Mouse (Mus musculus) embryonic facial prominence, embryonic 15.5 days (tissue): Measurements from ENCODE around the gene Fam171a1. TPM values are rescaled to one million over a fixed set of nuclear protein-coding genes. Genes with fewer than 3 reads are reported as not detected.

Experiments
- ATAC-seq: fragments of 200-750 bp; cut with Nextera tagmentation; 2 replicates; pipeline ENCODE4 v1.8.0; 2017; ENCODE audit warnings: low read depth, moderate TSS enrichment; ENCODE audit not compliant: insufficient number of reproducible peaks, low FRiP score, low TSS enrichment
- H3K27ac ChIP-seq: fragments of 300-500 bp; sonication (generic); replicated peaks from 2 replicates; pipeline ENCODE4 v1.5.1; 2015; ENCODE audit warnings: mild to moderate bottlenecking, inconsistent platforms
- H3K27me3 ChIP-seq: fragments of 300-500 bp; sonication (generic); 2 replicates; pipeline ENCODE4 v1.6.1; 2015; ENCODE audit warnings: inconsistent platforms
- H3K36me3 ChIP-seq: fragments of 300-500 bp; sonication (generic); 2 replicates; pipeline ENCODE4 v1.6.1; 2015; ENCODE audit warnings: mild to moderate bottlenecking, inconsistent platforms
- H3K4me1 ChIP-seq: fragments of 300-500 bp; sonication (generic); 2 replicates; pipeline ENCODE4 v1.6.1; 2015; ENCODE audit warnings: inconsistent platforms
- H3K4me2 ChIP-seq: fragments of 300-500 bp; sonication (generic); replicated peaks from 2 replicates; pipeline ENCODE4 v1.6.1; 2015; ENCODE audit warnings: mild to moderate bottlenecking, inconsistent platforms
- H3K4me3 ChIP-seq: fragments of 300-500 bp; sonication (generic); replicated peaks from 2 replicates; pipeline ENCODE4 v1.5.1; 2015; ENCODE audit warnings: mild to moderate bottlenecking, inconsistent platforms
- H3K9ac ChIP-seq: fragments of 300-500 bp; sonication (generic); 2 replicates; pipeline ENCODE4 v1.6.1; 2015; ENCODE audit warnings: inconsistent platforms
- H3K9me3 ChIP-seq: fragments of 300-500 bp; sonication (generic); replicated peaks from 2 replicates; pipeline ENCODE4 v1.6.1; 2016; ENCODE audit warnings: inconsistent platforms
- WGBS: fragments of 180-500 bp; shearing (Covaris S2); methylation state at CpG from one replicate; pipeline ENCODE4 v1.1.7; 2015; 5-methylcytosine and 5-hydroxymethylcytosine counted together
- polyA plus RNA-seq: library from polyadenylated mRNA; unstranded; fragments of >200 nt; fragmentation: Nextera tagmentation; extraction: Ambion mirVana; gene quantifications from 2 replicates; pipeline ENCODE4 v1.2.1, GENCODE M21; 2015

Fam171a1 gene
- polyA plus RNA-seq, 1 experiment from 2014 or later: 28.9 TPM

DNA sequence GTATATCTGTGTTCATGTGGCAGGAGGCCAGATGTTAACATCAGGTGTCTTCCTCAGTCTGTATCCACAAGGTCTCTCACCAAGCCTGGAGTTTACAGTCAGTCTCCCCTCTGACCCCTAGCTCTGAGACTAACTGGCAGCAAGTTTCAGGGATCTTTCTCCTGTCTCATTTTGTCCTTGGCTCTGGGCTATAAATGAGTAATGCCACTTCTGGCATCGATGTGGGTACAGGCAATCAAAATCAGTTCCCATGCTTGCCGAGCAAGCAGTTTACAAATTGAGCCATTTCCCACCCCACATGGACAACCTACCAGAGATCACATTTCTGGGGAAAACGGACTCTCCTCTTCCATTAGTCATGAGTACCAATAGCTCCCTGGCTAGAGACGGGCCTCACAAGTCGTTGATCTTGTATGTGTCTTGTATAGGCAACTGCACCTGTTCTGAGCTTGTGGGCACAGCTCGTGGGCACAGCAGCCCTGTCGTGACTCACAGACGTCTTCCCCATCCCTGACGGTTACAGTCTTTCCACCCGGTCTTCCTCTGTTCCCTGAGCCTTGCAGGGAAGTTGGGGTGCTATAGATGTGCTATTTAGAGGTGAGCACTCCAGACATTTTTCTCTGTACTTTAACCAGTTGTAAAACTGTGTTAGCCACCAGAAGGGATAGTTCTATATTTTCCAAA is 43.8 kb downstream of the Fam171a1 start:
- H3K36me3 ChIP-seq: no peaks in the 10 kb centered on the region
- H3K9me3 ChIP-seq: no peaks in the 10 kb centered on the region
- no peaks in the 10 kb centered on the region for H3K27me3 ChIP-seq
- no peak overlapping the region for H3K27ac ChIP-seq
- no peak overlapping the region for H3K4me3 ChIP-seq
- no peak overlapping the region for H3K9ac ChIP-seq
- ATAC-seq: no peak
- H3K4me1 ChIP-seq: peaks cover 34% of the 10 kb centered on the region
- 74% methylated on average over 10 of the region's 10 CpGs for WGBS
- H3K4me2 ChIP-seq: no peak overlapping the region

DNA sequence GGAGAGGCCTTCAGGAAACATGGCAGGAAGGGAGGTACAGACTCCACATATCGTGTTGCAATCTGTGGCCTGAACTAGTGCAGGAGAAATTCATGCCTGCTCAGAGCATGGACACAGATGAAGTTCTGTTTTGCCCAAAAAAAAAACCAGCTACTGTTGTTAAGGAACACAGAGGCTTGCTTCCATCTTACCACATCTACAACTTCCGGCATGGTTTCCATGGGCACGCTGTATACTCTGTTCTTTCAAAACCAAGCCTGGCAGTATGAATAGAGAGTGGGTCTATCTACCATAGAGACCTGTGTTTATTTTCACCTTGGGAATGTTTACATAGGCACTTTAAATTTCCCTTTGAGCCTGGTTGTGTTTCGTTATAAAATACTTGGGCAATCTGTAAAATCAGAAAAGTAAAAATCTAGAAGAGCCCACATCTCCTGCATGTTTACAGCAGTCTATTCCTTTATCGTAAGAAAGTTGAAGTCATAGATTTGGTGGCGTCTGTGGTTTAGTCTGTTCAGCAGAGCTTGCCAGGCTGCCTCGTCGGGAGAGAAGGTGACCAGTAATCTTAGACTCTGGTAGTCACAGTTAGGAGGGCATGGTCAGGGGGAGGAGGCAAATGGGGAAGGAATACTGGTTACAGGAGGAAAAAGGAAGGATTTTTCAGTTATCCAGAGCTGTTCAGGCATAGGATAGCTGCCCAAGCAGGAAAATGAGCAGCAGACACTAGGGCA is 44.8 kb downstream of the Fam171a1 start:
- Histone ChIP-seq H3K27me3 (no peaks in the 10 kb centered on the region), H3K4me1 (peaks cover 28% of the 10 kb centered on the region), H3K4me2 (no peak overlapping the region), H3K27ac (peak overlapping the region; percentile 34; the same call in 1 of the 2 replicates), H3K9ac (no peak overlapping the region), H3K9me3 (no peaks in the 10 kb centered on the region), H3K4me3 (no peak overlapping the region), H3K36me3 (no peaks in the 10 kb centered on the region)
- no peak for ATAC-seq
- WGBS: 62% methylated on average over 8 of the region's 8 CpGs

DNA sequence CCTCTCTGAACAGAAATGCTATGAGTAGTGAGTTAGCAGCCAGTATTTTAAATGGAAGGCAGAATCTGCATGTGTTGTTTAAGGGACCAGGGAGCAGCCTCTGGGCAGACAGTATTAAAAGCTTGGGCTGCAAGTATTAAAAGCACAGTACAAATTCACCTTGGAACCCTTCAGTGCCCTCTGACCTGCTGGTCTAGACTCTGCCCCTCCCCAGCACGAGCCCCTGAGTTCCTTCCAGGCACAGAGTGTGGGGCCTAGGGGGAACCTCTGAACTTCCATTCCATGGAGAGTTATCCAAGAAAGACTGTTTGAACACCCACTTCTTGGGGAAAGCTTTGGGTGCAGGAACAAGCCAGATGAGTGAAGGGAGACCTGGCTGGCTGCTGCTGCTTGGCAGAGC is 47.6 kb downstream of the Fam171a1 start:
- ATAC-seq: no peak
- Histone ChIP-seq H3K9ac (no peak overlapping the region), H3K27me3 (no peaks in the 10 kb centered on the region), H3K4me3 (no peak overlapping the region), H3K36me3 (no peaks in the 10 kb centered on the region), H3K4me1 (peaks cover 19% of the 10 kb centered on the region; the same call in 1 of the 2 replicates), H3K9me3 (no peaks in the 10 kb centered on the region), H3K27ac (no peak overlapping the region), H3K4me2 (no peak overlapping the region)
- 29% methylated on average over 1 of the region's 1 CpGs for WGBS

DNA sequence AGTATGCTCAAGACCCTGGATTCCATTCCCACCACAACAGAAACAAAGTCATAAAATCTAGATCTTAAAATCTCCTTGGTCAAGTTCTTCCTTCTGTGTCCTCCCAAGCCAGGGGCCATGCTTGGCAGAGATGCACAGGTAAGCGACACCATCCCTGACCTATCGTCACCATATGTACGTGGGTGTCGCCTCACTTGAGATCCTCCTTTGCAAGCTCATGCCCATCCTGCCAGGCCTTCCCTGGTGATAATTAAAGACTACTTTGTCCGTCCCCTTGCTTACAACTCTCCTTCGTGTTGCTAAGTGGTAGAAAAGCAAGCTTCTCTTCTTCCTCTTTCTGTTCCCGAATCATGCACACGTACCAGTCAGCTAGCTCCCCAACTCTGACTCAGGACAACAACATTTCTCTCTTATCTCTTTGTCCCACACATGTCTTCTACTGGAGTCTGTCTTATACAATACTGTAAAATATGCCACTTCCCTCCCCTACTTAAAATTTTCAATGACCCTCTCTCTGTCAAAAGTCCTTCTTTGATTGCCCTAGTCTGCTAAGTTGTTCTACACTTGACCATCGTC is 49.6 kb downstream of the Fam171a1 start:
- H3K27ac ChIP-seq: no peak overlapping the region
- H3K9ac ChIP-seq: no peak overlapping the region
- no peaks in the 10 kb centered on the region for H3K9me3 ChIP-seq
- WGBS: 83% methylated on average over 9 of the region's 9 CpGs
- no peaks in the 10 kb centered on the region for H3K36me3 ChIP-seq
- no peaks in the 10 kb centered on the region for H3K27me3 ChIP-seq
- ATAC-seq: no peak
- H3K4me3 ChIP-seq: no peak overlapping the region
- peaks cover 9% of the 10 kb centered on the region; the same call in 1 of the 2 replicates for H3K4me1 ChIP-seq
- no peak overlapping the region for H3K4me2 ChIP-seq

DNA sequence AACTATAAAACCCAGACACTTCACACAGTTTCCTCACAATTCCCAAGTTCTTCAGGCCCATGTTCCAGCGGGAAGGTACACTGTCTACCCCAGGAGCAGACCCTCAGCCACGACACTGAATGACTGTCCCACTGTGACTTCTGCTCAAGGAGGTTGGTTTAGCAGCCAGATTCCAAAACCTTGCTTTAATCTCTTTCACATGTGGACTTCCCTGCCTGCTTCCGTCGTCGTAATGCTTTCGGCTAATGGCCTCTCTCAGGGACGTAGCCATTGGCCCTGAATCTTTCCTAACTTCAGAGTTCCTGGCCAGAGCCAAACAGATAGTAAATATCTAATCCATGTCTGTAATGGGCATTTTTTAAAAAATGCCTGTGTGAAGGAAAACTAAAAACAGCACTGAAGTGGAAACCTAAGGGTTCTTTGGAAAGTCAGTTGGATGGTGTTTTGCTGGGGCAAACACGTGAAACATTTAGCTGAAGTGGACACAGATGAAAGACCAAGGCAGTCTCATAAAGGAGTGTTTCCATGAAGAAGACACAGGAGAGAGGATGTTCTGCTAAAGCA is 51.1 kb downstream of the Fam171a1 start:
- 58% methylated on average over 8 of the region's 8 CpGs for WGBS
- H3K9ac ChIP-seq: no peak overlapping the region
- H3K36me3 ChIP-seq: no peaks in the 10 kb centered on the region
- no peak overlapping the region for H3K4me2 ChIP-seq
- H3K27ac ChIP-seq: no peak overlapping the region
- peaks cover 4% of the 10 kb centered on the region; the same call in 1 of the 2 replicates for H3K4me1 ChIP-seq
- H3K9me3 ChIP-seq: no peaks in the 10 kb centered on the region
- no peak overlapping the region for H3K4me3 ChIP-seq
- ATAC-seq: no peak
- H3K27me3 ChIP-seq: no peaks in the 10 kb centered on the region

DNA sequence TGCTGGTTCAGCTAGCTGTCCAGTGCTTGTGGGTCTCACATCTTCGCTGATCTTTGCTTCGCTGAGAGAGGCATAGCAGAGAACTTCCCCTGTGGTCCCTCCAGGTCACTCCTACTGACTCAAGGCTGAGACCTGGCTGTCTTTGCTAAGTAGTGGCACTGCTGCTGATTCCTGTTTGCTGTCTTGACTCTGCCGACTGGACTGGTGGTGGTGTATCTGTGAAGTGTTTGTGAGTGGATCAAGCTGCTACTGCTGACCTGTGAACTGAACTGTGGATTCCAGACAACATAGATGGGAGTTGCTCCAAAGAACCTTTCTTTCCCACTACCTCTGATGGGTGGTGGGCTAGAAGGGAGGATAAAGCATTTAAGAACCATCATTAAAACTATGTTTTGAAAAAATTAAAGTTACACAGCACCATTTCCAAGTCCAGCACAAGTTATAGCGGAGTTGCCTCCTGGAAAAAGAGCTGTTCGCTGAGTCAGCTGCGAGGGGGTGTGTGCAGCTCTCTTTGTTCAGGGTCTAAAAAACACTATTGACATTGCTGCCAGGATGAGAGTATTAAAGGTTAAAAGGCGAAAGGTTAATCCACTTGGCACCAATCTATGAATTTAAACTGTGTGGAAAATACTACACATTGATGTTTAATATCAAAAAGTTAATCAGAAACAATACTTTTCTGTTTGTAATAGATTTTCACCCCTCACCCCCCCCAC is 52.0 kb downstream of the Fam171a1 start:
- no peak for ATAC-seq
- no peak overlapping the region for H3K27ac ChIP-seq
- WGBS: 82% methylated on average over 7 of the region's 7 CpGs

DNA sequence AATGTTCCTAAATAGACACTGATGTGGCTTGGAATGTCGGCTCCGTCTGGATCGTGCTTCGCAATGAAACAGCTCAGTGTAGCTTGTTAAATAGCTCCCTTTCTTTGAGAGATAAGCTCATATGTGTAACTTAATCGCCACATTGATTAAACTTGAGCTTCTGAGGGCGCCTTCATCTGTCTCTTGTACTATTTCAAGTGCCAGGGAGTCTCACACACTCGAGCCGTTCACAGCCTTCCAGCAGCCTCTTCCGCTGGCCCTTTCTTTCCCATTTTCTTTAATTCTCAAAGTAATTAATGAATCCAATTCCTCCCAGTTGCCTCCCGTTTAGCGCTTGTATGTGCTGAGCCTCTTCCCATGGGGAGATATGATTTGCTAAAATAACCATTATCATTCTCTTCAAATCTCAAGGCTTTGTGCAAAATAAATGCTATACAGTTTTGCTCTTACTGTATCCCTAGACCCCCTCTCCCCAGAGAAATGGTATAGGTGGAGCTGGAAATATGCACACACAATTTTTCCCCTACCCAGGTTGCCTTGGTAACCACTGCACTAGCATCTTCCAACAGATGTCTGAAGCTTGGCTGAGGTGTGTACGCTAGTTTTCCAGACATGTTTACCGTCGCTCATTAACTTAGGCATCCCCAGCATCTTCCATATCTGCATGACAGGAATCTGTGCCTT is 54.8 kb downstream of the Fam171a1 start:
- no peak for ATAC-seq
- Histone ChIP-seq H3K9me3 (no peaks in the 10 kb centered on the region), H3K27me3 (no peaks in the 10 kb centered on the region), H3K4me2 (no peak overlapping the region), H3K36me3 (no peaks in the 10 kb centered on the region), H3K27ac (no peak overlapping the region), H3K4me1 (peaks cover 8% of the 10 kb centered on the region), H3K9ac (no peak overlapping the region), H3K4me3 (no peak overlapping the region)
- 80% methylated on average over 14 of the region's 14 CpGs for WGBS

More for the DNA sequence above, 52.0 kb downstream of the Fam171a1 start:
- Histone ChIP-seq H3K36me3 (no peaks in the 10 kb centered on the region), H3K4me2 (no peak overlapping the region), H3K4me1 (no peaks in the 10 kb centered on the region), H3K9ac (no peak overlapping the region), H3K27me3 (no peaks in the 10 kb centered on the region), H3K4me3 (no peak overlapping the region), H3K9me3 (no peaks in the 10 kb centered on the region)

DNA sequence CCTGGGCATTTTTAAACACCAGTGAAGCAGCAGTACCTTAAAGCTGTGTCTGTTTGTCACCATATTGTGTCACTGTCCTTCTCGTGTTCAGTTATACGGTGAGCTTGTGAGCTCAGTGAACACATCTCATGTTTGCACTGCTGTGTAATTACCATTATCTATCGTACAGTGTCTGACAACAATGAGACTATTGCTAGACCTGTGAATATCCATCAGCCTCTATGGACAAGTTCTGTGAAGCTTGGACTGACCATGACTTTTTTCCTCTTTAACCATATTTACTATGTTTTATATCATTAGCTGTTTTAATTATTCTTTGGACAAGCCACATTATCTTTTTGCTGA is 55.4 kb downstream of the Fam171a1 start:
- H3K4me2 ChIP-seq: no peak overlapping the region
- ATAC-seq: no peak
- H3K4me1 ChIP-seq: peaks cover 8% of the 10 kb centered on the region
- H3K27ac ChIP-seq: no peak overlapping the region
- no peaks in the 10 kb centered on the region for H3K9me3 ChIP-seq
- H3K27me3 ChIP-seq: no peaks in the 10 kb centered on the region
- no peak overlapping the region for H3K4me3 ChIP-seq
- no peaks in the 10 kb centered on the region for H3K36me3 ChIP-seq
- H3K9ac ChIP-seq: no peak overlapping the region
- 87% methylated on average over 3 of the region's 3 CpGs for WGBS

DNA sequence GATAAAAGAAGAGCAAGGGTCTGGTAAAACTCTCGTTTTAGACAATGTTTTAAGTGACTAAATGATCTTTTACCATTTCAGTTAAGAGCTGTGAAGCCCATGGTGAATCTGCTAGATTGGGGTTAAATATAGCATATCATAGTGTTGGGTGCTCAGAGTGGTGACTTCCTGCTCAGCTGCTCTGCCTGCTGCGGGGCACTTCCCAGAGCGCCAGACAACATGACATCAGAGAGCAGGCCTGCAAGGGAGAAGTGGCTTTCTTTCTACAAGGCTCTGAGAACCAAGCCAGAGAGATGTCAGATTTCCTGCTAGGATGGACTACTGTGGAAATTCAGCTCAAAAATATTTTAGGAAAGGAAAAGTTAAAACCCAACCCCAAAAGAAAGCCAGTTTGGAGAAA is 57.8 kb downstream of the Fam171a1 start:
- H3K36me3 ChIP-seq: no peaks in the 10 kb centered on the region
- ATAC-seq: no peak
- H3K4me3 ChIP-seq: no peak overlapping the region
- H3K4me1 ChIP-seq: peaks cover 11% of the 10 kb centered on the region
- no peak overlapping the region for H3K9ac ChIP-seq
- no peaks in the 10 kb centered on the region for H3K9me3 ChIP-seq
- H3K4me2 ChIP-seq: no peak overlapping the region
- peak overlapping the region; percentile 58; the same call in 1 of the 2 replicates for H3K27ac ChIP-seq
- no peaks in the 10 kb centered on the region for H3K27me3 ChIP-seq
- 48% methylated on average over 3 of the region's 3 CpGs for WGBS

DNA sequence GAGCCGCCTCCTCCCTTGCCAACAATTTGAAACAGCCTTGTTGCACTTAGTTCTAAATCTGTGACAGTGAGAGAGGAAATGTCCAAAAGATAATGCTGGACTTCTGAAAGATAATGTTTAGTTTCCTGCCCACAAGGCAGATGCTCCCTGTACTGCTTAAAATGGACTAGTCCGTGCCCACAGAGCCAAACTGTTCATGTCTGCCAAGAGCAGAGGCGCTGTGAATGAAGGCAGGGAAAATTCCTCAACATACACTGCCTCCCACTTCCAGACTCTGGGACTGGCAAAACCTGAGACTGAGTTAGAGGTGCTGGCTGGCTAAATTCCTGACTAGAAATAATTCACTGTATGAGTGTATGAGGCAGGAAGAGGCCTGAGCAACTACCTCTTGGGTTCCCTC is 58.6 kb downstream of the Fam171a1 start:
- Histone ChIP-seq H3K9me3 (no peaks in the 10 kb centered on the region), H3K27me3 (no peaks in the 10 kb centered on the region), H3K4me1 (peaks cover 13% of the 10 kb centered on the region), H3K36me3 (no peaks in the 10 kb centered on the region), H3K4me3 (no peak overlapping the region), H3K27ac (peak overlapping the region; percentile 58; the same call in 1 of the 2 replicates), H3K4me2 (no peak overlapping the region), H3K9ac (no peak overlapping the region)
- 32% methylated on average over 3 of the region's 3 CpGs for WGBS
- ATAC-seq: peak; percentile 80; the same call in 1 of the 2 replicates
